Mouse (Mus musculus) cerebellum, adult 11 months (tissue): ENCODE measurements at regions not wholly inside any gene's neighbourhood (a gene's known extent, or its start where the extent isn't known, plus 50 kb on each side); places are given as distances from the start of the nearest gene placed in this dataset.

Experiments
- DNase-seq: peaks from one replicate; pipeline ENCODE4 v3.0.0; 2022

GRCm38 (mm10) chr8:126806591-126806990 is 139.1 kb downstream of the Tomm20 start:
- no peak for DNase-seq

GRCm38 (mm10) chr8:126806181-126806560 is 139.5 kb downstream of the Tomm20 start:
- no peak for DNase-seq

DNA sequence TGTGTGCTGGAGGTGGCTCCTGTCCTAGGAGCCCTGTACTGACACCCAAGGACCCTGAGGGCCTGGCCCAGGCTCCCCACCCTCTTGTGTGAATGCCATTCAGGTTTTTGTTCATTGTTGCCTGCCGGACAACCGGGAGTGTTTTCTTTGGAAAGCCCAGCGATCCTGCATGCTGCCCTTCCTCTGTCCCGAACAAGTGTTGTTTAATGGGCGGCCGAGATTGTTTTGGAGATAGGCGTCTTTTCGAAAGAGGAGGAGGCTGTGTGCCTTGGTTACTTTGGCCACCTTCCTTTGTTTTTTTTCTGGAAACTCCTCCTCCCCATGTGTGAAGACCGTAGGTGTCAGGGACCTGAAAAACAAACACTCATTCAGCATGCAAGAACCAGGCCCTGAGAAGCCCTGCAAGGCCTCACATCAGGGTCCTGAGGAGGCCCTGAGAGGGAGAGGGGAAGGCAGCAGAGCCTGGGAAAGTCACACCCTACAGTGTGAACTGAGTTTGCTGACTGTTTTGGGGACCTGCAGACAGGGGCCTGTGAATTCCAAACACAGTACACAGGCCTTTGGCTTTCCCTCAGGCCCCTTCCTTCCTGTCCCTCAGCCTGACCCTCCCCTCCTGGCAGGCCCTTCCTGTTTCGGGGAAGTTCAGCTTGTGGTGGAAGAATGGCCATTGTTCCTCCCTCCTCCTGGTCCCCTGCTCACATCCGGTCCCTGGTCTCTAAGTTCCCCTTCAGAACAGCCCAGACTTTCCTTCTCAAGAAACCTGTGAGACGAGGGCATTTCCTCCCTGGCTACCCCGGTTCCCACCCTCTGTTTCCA is 140.1 kb downstream of the Tomm20 start:
- DNase-seq, result no peak

DNA sequence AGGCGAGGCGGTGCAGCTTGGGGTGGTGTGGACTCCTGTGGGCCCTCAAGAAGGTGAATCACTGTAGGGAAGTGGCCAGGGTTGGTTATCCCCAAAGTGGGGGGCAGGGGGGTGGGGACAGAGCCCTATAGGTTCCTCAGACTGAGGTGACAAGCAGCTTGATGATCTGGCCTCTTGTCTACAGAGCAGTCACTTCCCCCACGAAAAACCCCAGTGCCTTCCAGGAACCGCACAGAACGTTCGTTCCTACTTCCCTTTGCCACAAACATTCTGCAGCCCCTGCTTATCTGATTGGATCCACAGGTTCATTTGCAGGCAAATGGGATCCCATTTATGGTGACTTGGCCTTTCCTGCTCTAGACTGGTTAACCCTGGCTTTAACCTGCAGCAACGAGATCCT is 141.5 kb downstream of the Tomm20 start:
- DNase-seq, result no peak

DNA sequence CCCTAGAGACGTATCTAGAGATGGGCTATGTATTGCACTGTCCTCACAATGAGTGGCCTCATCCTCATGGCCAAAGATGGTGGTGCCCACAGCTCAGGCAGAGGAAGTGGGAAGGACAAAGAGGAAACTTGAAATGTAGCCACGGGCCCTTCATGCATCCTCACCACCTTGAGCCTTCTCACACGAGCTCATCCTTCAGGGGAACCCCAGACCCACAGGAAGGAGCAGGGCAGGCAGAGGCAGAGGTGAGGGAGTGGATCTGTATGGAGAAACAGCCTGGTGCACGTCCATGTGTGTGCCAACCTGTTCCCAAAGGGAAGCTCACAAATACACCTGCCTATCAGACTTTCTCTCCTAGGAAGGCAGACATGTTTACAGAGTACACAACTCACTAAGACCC is 143.0 kb downstream of the Tomm20 start:
- no peak for DNase-seq

- no peak for DNase-seq
Observed at GRCm38 (mm10) chr8:126800976-126801375, 144.7 kb downstream of the Tomm20 start.

DNA sequence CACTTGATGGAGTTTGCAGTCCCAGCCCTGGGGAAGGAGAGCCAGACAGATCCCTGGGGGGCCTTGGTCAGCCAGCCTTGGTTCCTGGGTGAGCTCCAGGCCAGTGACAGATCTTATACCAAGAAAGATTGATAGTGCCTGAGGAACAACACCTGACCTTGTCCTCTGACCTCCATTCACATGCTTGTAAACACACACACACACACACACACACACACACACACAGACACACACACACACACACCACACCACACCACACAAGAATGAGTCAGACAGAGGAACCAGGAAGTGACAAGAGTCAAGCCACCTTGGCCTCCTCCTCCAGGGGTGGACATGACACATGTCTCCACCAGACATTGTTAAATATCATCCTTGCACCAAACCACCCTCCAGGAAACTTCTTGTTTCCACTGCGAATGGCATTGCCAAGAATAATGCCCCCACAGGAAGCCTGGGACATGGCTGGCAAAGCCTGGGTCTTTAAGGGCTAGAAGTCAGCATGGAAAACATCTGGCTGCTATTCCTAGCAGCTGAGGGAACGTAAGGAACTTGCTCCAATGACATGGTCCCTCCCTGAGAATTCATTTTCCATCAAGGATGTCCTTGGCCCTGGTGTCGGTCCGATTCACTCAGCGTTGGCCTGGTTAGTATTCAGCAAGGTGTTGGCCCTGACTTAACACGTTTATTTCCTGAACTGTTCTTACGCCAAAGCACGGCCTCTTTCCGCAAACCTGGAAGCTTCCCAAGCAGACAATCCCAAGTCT is 147.9 kb downstream of the Tomm20 start:
- DNase-seq, result no peak

GRCm38 (mm10) chr8:126793657-126794056 is 152.0 kb downstream of the Tomm20 start:
- no peak for DNase-seq

- DNase-seq, result no peak
Observed at GRCm38 (mm10) chr8:126791069-126791468, 154.6 kb downstream of the Tomm20 start.

DNA sequence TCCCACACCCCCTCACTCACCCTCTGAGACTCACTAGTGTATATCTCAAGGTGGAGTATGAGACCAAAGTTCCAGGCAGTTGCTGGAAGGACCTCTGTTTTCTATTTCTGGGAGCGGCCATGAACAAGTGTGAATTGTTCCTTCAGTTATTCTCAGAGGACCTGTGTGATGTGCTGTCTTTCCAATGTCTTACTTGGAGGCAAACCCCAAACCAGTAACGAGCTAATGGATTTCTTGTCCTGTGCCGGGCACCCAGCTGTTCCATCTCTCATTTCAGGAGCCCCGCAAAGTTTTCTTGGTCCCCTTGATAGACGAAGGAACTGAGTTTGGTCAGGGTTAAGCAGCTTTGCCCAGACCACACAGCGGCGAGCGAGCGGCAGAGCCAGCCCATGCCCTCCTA is 155.4 kb downstream of the Tomm20 start:
- DNase-seq, result no peak

GRCm38 (mm10) chr8:126789076-126789475 is 156.6 kb downstream of the Tomm20 start:
- no peak for DNase-seq

GRCm38 (mm10) chr8:126788669-126789068 is 157.0 kb downstream of the Tomm20 start:
- DNase-seq, result no peak

GRCm38 (mm10) chr8:126787398-126787797 is 158.2 kb downstream of the Tomm20 start:
- DNase-seq, result no peak

DNA sequence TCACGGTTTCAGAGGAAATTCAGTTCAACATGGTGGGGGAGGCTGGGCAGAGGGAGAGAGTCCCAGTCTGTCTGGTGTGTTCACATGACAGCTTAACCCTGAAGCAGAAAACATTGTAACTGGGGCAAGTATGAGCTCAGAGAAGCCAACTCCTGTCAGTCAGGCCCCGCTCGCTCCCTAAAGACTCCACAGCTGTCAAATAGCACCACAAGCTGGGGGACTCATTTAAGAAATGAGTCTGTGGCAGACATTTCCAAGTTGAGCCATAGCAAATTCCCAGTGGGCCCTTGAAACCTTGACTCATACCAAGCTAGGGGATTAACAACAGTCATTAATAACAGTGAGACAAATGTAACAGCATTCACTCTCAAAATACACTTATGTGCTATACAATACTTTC is 160.4 kb downstream of the Tomm20 start:
- DNase-seq, result no peak

DNA sequence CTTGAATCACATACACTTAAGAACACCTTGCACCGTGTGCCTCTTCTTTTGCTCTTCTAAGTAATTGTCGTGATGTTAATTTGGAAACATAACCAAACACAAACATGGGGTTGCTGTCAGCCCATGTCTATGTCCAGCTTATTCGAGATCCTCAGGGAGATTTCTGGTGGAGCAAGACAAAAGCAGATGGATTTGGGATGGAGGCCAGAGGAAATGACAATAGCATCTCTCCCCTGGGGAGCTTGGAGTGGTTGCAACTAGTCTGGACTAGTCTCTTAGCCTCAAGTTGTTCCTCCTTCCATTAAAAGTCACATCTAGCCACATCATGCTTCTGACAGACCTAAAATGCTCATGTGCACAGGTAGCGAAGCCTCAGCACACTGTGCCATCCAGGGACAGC is 161.0 kb downstream of the Tomm20 start:
- DNase-seq, result no peak

DNA sequence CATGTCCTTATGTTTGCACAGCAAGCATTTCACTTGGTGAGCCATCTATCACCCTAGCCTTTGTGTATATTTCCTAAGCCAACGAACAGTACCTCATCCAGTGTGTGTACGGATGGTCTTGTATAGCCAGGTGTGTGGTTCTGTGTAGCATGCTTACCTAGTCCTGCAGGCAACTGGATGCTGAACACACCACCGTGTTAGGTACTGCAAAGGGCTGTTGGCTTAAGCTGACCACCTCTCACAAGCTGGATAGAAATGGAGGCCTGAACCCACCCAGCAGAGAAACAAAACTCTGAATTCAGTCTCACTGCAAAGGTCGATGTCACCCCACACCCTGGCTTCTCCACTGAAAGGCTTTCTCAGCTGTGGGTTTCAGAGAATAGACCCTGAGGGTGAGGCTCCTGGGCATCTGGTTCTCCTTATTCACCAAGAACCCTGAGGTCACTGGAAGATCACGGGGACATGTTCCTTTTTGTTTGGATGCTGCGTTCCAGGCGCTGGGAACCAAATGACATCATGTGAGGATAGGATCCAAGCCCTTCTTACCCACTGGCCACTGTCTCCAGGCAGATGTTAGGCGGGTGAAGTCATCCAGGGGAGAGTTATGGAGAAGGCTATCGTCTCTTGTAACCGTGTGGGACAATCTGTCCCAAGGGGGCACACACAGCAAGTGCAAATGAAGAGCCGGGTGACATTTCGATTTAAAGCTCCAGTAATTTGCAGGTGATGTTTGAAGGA is 161.8 kb downstream of the Tomm20 start:
- DNase-seq, result no peak

DNA sequence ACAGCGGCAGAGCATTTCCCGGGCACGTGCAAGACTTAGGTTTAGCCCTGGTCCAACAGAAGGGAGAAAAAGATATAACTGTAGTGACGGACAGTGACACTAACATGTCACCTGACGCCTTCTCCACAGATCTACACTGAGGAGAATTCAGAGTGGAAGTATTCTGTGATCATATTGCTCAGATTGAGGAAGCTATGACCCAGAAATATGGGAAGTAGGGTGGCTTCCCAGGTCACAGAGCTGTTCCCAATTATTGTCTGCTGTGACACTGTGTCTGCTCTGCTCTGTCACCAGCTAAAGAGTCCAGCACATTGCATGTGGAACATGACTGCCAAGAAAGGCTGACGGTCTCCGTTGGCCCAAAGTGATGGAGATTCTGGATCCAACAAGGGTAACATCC is 167.0 kb downstream of the Tomm20 start:
- DNase-seq, result no peak

- no peak for DNase-seq
Observed at GRCm38 (mm10) chr8:126778131-126778530, 167.5 kb downstream of the Tomm20 start.

- no peak for DNase-seq
Observed at GRCm38 (mm10) chr8:126776605-126777469, 168.8 kb downstream of the Tomm20 start.

DNA sequence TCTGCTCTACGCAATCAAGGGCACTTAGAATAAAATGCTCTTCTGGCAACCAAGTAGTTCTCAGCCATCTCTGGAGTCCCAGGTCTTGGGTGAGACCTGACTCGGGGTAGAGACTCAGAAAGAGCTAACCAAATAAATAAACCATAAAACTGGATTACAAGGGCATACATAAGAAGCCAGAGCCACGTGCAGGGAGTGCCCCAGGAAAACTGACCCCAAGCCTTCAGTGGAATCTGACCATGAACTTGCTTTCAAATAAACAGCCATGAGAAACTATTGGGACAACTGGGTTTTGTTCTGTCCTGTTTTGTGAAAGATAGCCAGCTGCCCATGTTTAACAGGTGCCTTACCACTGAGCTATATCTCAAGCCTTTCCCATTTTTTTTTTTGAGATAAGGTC is 170.3 kb downstream of the Tomm20 start:
- no peak for DNase-seq

DNA sequence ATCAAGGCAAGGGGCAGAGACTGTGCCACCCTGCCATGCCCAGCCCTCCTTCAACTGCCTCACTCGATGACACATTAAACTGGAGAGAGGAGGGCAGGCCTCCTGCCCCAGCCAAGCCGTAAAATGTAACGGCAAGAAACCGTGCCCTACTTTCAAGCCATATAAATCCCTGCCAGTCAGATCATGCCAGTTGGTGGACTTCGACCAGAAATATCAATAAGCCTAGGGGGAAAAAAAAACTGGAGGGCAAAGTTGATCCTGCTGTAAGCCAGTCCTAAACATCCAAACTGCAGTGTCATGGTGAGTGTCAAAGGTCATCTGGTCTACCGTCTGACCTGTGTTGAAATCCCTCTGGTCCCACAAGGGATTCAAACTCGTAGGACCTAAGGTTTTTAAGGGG is 170.8 kb downstream of the Tomm20 start:
- no peak for DNase-seq

DNA sequence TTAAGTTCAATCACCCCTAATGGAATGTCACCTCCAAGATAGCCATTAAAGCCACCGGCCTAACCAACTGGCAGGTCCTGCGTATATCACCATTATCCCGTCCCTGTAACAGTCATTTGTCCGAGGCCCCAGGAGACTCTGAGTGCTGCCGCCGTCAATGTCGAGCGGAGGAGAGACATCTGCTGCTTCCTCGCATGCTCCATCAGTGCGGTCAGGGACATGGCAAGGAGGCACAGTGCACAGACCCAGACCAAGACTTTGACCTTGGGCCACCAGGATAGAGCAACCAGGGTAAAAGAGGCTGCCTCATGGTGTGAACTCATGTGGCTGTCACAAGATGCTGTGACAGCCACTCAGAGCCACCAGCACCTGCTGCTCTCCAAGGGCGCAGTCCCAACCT is 172.9 kb downstream of the Tomm20 start:
- DNase-seq, result no peak

GRCm38 (mm10) chr8:126772194-126772593 is 173.4 kb downstream of the Tomm20 start:
- DNase-seq, result no peak
